Mouse (Mus musculus): ENCODE data around the gene Tmem37. TPM values are rescaled to one million over a fixed set of nuclear protein-coding genes. Genes with fewer than 3 reads are reported as not detected.
A peak's percentile ranks its signal among the peaks of the same experiment; 100 is the strongest.

Tmem37 gene
- polyA plus RNA-seq, 1 experiment from 2014 or later, result 108 TPM

DNA sequence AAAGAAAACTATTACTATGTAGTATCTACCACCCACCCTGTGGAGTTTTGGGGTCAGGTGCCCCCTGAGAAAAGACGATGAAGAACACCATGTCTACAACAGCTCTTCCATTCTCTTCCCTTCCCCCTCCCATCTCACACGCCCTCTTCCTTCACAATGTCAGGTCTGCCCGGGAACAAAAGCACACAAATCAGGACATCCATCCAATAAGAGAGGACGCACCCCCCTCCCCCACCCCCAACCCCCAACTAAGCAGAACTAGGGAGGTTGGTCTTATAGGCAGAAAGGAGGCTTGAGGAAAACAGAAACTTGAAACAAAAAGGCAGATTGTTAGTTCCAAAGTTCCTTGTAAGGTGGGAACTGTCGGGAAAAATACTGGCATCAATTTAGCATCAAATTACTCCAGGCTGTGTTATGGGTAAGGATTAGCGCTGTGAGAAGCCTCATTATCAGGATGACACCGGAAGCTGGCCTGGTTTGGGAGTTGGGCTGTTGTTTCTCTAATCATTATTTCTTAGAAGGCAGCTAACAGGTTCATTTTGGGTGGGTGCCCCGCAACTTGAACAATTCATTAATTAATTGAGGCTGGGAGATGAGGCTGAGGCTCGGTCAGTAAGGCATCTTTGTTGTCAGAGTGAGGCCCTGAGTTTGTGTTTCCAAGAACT lies 4.0 kb upstream of the Tmem37 start:
- no peaks in the 10 kb centered on the region for H3K27me3 ChIP-seq (replicated peaks; ENCODE audit: control insufficient read depth, insufficient read depth, low read length)
- H3K4me2 ChIP-seq (ENCODE audit: low read depth, low read length), result no peak overlapping the region
- no peak overlapping the region for H3K4me3 ChIP-seq (ENCODE audit: low read length)
- H3K9ac ChIP-seq (ENCODE audit: low read depth, low read length), result no peak overlapping the region
- H3K27ac ChIP-seq (ENCODE audit: low read length), result no peak overlapping the region
- H3K4me1 ChIP-seq (ENCODE audit: control insufficient read depth, insufficient read depth, low read length), result peaks cover 31% of the 10 kb centered on the region
- H3K36me3 ChIP-seq (ENCODE audit: control insufficient read depth, insufficient read depth, low read length), result no peaks in the 10 kb centered on the region
- 32% methylated on average over 9 of the region's 9 CpGs for WGBS
- no peak for ATAC-seq
- H3K9me3 ChIP-seq (ENCODE audit: control insufficient read depth, low read length), result no peaks in the 10 kb centered on the region

DNA sequence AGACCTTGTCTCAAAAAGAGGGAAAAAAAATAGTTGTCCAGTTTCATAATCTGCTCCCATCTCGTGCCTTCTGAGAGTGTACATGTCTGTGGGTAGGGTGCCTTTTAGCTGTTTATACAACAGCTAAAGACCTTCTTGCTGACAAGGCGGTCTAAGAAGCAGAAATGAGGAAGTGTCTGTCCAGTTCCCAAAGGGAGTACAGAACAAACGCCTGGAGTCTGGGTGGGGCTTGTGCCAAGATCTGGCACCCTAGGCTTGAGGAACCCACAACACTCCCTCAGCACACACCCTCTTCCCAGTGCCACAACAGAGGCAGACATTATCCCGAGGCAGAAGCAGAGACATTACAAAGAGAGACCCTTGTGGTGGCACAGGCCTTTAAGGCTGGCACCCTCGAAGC lies 1.6 kb upstream of the Tmem37 start:
- H3K36me3 ChIP-seq (ENCODE audit: control insufficient read depth, insufficient read depth, low read length), result no peaks in the 10 kb centered on the region
- no peak overlapping the region for H3K27ac ChIP-seq (ENCODE audit: low read length)
- H3K4me3 ChIP-seq (ENCODE audit: low read length), result no peak overlapping the region
- peak overlapping the region; percentile 40; the same call in 1 of the 2 replicates for H3K9ac ChIP-seq (ENCODE audit: low read depth, low read length)
- no peak for ATAC-seq
- H3K9me3 ChIP-seq (ENCODE audit: control insufficient read depth, low read length), result no peaks in the 10 kb centered on the region
- no peak overlapping the region for H3K4me2 ChIP-seq (ENCODE audit: low read depth, low read length)
- 70% methylated on average over 5 of the region's 5 CpGs for WGBS
- H3K4me1 ChIP-seq (ENCODE audit: control insufficient read depth, insufficient read depth, low read length), result peaks cover 23% of the 10 kb centered on the region
- H3K27me3 ChIP-seq (replicated peaks; ENCODE audit: control insufficient read depth, insufficient read depth, low read length), result no peaks in the 10 kb centered on the region

DNA sequence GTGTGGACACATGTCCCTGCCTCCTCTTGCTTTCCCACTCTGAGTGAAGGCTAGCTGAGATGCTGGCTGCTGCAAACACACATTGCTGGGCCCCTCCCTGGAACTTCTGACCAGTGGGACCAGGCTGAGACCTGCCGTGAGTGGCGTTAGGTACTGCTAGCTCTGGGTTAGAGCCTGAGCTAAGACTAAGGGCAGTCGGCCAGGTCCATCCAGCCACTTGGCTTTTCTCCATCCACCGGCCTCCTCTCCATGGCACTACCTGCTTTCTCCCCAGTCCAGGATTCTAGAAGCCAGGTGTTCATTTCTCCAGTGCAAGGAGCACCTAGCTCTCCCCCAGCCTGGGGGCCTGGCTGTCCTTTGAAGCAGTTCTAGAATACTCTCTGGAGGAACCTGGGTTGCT lies 1.1 kb upstream of the Tmem37 start:
- Histone ChIP-seq H3K9ac (ENCODE audit: low read depth, low read length) (no peak overlapping the region), H3K4me2 (ENCODE audit: low read depth, low read length) (no peak overlapping the region), H3K4me3 (ENCODE audit: low read length) (no peak overlapping the region), H3K27me3 (replicated peaks; ENCODE audit: control insufficient read depth, insufficient read depth, low read length) (no peaks in the 10 kb centered on the region), H3K9me3 (ENCODE audit: control insufficient read depth, low read length) (no peaks in the 10 kb centered on the region), H3K4me1 (ENCODE audit: control insufficient read depth, insufficient read depth, low read length) (peaks cover 28% of the 10 kb centered on the region), H3K36me3 (ENCODE audit: control insufficient read depth, insufficient read depth, low read length) (no peaks in the 10 kb centered on the region), H3K27ac (ENCODE audit: low read length) (peak overlapping the region; percentile 45; the same call in 1 of the 2 replicates)
- WGBS, result 75% methylated on average over 4 of the region's 4 CpGs
- no peak for ATAC-seq

DNA sequence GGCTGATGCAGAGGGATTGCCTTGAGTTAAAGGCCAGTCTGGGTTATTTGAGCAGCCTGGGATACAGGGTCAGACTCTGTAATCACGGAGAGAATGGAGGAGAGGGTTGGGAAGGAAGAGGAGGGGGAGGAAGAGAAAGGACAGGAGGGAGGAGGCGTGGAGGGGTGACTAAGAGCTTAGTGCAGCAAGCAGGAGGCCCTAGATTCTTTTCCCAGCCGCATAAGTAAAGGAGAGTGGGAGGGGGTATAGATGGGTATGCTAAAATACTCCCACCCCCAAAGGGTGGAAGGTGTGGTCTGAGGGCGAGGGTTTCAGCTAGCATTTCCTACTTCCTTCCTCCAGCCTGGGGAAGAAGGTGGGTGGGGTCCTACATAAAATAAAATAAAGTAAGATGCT lies 431 bp upstream of the Tmem37 start:
- peaks cover 32% of the 10 kb centered on the region for H3K4me1 ChIP-seq (ENCODE audit: control insufficient read depth, insufficient read depth, low read length)
- H3K4me2 ChIP-seq (ENCODE audit: low read depth, low read length), result peak overlapping the region; percentile 89
- peak overlapping the region; percentile 72; the same call in 1 of the 2 replicates for H3K9ac ChIP-seq (ENCODE audit: low read depth, low read length)
- peak overlapping the region; percentile 29 for H3K27ac ChIP-seq (ENCODE audit: low read length)
- peak; percentile 4; the same call in 1 of the 2 replicates for ATAC-seq
- no peaks in the 10 kb centered on the region for H3K36me3 ChIP-seq (ENCODE audit: control insufficient read depth, insufficient read depth, low read length)
- 24% methylated on average over 4 of the region's 4 CpGs for WGBS
- H3K4me3 ChIP-seq (ENCODE audit: low read length), result peak overlapping the region; percentile 53; the same call in 1 of the 2 replicates
- H3K27me3 ChIP-seq (replicated peaks; ENCODE audit: control insufficient read depth, insufficient read depth, low read length), result no peaks in the 10 kb centered on the region
- H3K9me3 ChIP-seq (ENCODE audit: control insufficient read depth, low read length), result no peaks in the 10 kb centered on the region

DNA sequence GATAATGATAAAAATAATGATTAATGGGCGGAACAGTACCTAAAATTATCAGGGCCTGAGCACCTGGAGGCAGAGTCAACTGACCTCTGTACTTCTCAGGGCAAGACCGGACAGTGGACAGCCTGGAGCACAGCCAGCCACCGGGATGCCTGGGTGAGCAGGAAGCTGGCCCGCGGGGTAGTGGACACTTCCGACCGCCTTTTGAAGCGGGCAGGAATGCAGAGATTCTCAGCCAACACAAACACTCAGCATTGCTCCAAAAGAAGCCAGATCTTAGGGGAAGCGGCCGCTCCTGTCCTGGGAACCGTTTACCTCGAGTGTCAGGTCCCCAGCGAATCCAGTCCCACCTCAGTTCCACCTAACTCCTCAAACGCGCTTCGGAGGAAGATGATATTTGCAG lies 974 bp downstream of the Tmem37 start:
- no peaks in the 10 kb centered on the region for H3K9me3 ChIP-seq (ENCODE audit: control insufficient read depth, low read length)
- peak overlapping the region; percentile 53 for H3K4me3 ChIP-seq (ENCODE audit: low read length)
- peak overlapping the region; percentile 55; the same call in 1 of the 2 replicates for H3K27ac ChIP-seq (ENCODE audit: low read length)
- ATAC-seq, result no peak
- no peaks in the 10 kb centered on the region for H3K27me3 ChIP-seq (replicated peaks; ENCODE audit: control insufficient read depth, insufficient read depth, low read length)
- peak overlapping the region; percentile 89 for H3K4me2 ChIP-seq (ENCODE audit: low read depth, low read length)
- H3K36me3 ChIP-seq (ENCODE audit: control insufficient read depth, insufficient read depth, low read length), result no peaks in the 10 kb centered on the region
- peak overlapping the region; percentile 72 for H3K9ac ChIP-seq (ENCODE audit: low read depth, low read length)
- 7% methylated on average over 16 of the region's 16 CpGs for WGBS
- peaks cover 32% of the 10 kb centered on the region for H3K4me1 ChIP-seq (ENCODE audit: control insufficient read depth, insufficient read depth, low read length)

DNA sequence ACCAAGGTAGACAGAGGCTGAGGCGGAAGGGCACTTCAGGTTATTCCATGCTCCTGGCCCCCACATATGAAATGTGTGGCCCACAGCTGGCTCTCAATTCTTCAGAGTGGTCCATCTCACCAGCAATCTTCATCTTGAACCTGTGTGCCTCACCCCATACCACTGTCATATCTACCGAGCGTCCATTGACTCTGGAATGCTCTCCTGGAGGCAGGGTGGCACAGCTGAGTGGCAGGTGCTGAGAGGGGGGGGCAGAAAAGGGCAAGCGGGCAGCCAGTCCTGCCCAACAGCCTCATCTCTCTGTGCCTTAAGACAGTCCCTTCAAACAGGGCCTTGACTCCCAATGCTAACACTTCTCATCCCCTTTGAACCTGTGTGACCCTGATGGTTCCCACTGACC lies 2.7 kb downstream of the Tmem37 start:
- WGBS, result 89% methylated on average over 4 of the region's 4 CpGs
- H3K27me3 ChIP-seq (replicated peaks; ENCODE audit: control insufficient read depth, insufficient read depth, low read length), result no peaks in the 10 kb centered on the region
- H3K9me3 ChIP-seq (ENCODE audit: control insufficient read depth, low read length), result no peaks in the 10 kb centered on the region
- H3K4me3 ChIP-seq (ENCODE audit: low read length), result no peak overlapping the region
- no peak overlapping the region for H3K27ac ChIP-seq (ENCODE audit: low read length)
- H3K4me1 ChIP-seq (ENCODE audit: control insufficient read depth, insufficient read depth, low read length), result peaks cover 35% of the 10 kb centered on the region
- no peaks in the 10 kb centered on the region for H3K36me3 ChIP-seq (ENCODE audit: control insufficient read depth, insufficient read depth, low read length)
- no peak overlapping the region for H3K4me2 ChIP-seq (ENCODE audit: low read depth, low read length)
- ATAC-seq, result no peak
- H3K9ac ChIP-seq (ENCODE audit: low read depth, low read length), result no peak overlapping the region

DNA sequence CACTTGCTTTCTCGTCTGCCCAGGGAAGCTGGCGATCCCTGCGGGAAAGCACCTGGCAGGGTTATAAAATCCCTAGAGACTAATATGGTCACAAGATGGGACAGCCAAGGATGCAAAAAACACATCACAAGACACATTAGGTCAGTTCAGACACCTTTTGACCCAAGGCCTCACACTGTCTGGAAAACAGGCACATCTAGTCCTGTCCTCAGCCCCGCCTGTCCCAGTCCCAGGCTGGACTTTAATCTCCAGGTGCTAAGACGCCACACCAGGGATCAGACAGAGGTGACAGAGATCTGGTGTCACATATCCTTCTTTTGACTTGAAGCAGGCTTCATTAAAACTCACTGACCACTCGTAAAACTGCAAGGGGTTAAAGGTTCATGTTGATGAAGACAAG lies 3.7 kb downstream of the Tmem37 start:
- Histone ChIP-seq H3K4me2 (ENCODE audit: low read depth, low read length) (no peak overlapping the region), H3K9me3 (ENCODE audit: control insufficient read depth, low read length) (no peaks in the 10 kb centered on the region), H3K4me1 (ENCODE audit: control insufficient read depth, insufficient read depth, low read length) (peaks cover 40% of the 10 kb centered on the region), H3K27me3 (replicated peaks; ENCODE audit: control insufficient read depth, insufficient read depth, low read length) (no peaks in the 10 kb centered on the region), H3K36me3 (ENCODE audit: control insufficient read depth, insufficient read depth, low read length) (no peaks in the 10 kb centered on the region), H3K4me3 (ENCODE audit: low read length) (no peak overlapping the region), H3K9ac (ENCODE audit: low read depth, low read length) (no peak overlapping the region; the same call in 1 of the 2 replicates), H3K27ac (ENCODE audit: low read length) (peak overlapping the region; percentile 39; the same call in 1 of the 2 replicates)
- ATAC-seq, result peak; percentile 37
- WGBS, result 49% methylated on average over 6 of the region's 6 CpGs

DNA sequence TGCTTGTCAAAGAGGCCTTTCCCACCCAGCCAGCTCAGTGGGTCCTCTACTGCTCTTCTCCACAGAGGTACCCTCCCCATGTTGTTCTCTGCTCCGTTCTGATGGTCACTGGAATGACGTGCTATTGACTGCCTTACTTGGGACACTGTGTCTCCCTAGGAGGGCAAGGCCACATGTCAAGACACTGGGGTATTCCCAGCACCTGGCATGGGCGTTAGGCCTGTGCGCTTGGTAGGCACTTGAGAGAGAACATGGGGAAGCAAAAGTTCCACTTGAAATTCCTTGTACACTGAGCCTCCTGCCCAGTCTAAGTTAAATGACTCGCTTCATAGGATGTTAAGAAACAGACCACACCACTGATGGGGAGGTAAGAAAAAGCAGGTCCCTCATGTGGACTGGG lies 4.8 kb downstream of the Tmem37 start:
- ATAC-seq, result no peak
- no peaks in the 10 kb centered on the region for H3K9me3 ChIP-seq (ENCODE audit: control insufficient read depth, low read length)
- WGBS, result 82% methylated on average over 5 of the region's 5 CpGs
- no peaks in the 10 kb centered on the region for H3K27me3 ChIP-seq (replicated peaks; ENCODE audit: control insufficient read depth, insufficient read depth, low read length)
- H3K9ac ChIP-seq (ENCODE audit: low read depth, low read length), result no peak overlapping the region
- H3K4me2 ChIP-seq (ENCODE audit: low read depth, low read length), result no peak overlapping the region
- peaks cover 32% of the 10 kb centered on the region for H3K4me1 ChIP-seq (ENCODE audit: control insufficient read depth, insufficient read depth, low read length)
- no peak overlapping the region for H3K27ac ChIP-seq (ENCODE audit: low read length)
- no peaks in the 10 kb centered on the region for H3K36me3 ChIP-seq (ENCODE audit: control insufficient read depth, insufficient read depth, low read length)
- H3K4me3 ChIP-seq (ENCODE audit: low read length), result no peak overlapping the region

DNA sequence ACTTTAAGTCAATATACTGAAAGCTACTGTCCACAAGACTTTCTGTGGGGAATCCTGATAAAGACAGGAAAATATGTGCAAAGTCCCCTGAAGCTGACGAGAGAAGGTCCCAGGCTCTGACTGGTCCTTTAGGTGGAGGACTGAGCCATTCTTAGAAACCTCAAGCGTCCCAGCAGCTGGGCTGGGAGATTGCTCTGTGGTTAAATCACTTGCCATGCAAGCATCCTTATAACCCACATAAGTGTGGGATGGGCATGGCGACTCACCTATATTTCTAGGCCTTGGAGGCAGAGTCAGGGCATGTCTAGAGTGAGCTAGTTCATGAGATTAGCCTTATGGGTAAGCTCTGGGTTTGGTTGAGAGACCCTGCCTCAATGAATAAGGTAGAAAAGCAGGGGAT lies 7.2 kb downstream of the Tmem37 start:
- WGBS, result 72% methylated on average over 3 of the region's 3 CpGs
- H3K9me3 ChIP-seq (ENCODE audit: control insufficient read depth, low read length), result no peaks in the 10 kb centered on the region
- ATAC-seq, result no peak

DNA sequence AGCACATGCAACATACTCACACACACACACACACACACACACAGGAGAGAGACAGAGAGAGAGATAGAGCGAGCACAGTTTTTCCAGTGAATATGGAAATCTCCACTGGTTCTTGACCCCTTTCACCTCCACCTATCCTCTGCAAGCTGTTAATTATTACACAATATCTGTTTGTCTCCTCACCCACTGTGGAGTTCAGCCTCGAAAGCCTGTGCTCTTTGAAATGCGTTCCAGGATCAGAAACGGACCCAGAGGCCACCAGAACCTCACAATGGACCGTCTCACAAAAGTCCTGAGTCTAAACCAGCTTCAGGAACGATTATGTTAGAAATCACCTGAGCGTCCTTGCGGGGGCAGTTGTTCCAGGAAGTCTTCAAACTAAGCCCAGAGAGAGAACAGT lies 7.7 kb downstream of the Tmem37 start:
- Histone ChIP-seq H3K27ac (ENCODE audit: low read length) (peak overlapping the region; percentile 58), H3K4me2 (ENCODE audit: low read depth, low read length) (no peak overlapping the region), H3K4me3 (ENCODE audit: low read length) (no peak overlapping the region), H3K36me3 (ENCODE audit: control insufficient read depth, insufficient read depth, low read length) (no peaks in the 10 kb centered on the region), H3K4me1 (ENCODE audit: control insufficient read depth, insufficient read depth, low read length) (peaks cover 21% of the 10 kb centered on the region), H3K27me3 (replicated peaks; ENCODE audit: control insufficient read depth, insufficient read depth, low read length) (no peaks in the 10 kb centered on the region), H3K9me3 (ENCODE audit: control insufficient read depth, low read length) (no peaks in the 10 kb centered on the region), H3K9ac (ENCODE audit: low read depth, low read length) (no peak overlapping the region)
- ATAC-seq, result peak; percentile 62
- WGBS, result 64% methylated on average over 8 of the region's 8 CpGs

More for the DNA sequence above, 7.2 kb downstream of the Tmem37 start:
- Histone ChIP-seq H3K27ac (ENCODE audit: low read length) (peak overlapping the region; percentile 58), H3K4me3 (ENCODE audit: low read length) (no peak overlapping the region), H3K9ac (ENCODE audit: low read depth, low read length) (no peak overlapping the region), H3K27me3 (replicated peaks; ENCODE audit: control insufficient read depth, insufficient read depth, low read length) (no peaks in the 10 kb centered on the region), H3K36me3 (ENCODE audit: control insufficient read depth, insufficient read depth, low read length) (no peaks in the 10 kb centered on the region), H3K4me1 (ENCODE audit: control insufficient read depth, insufficient read depth, low read length) (peaks cover 21% of the 10 kb centered on the region), H3K4me2 (ENCODE audit: low read depth, low read length) (no peak overlapping the region)

Data from intestine, embryonic 16.5 days (tissue).